Mouse (Mus musculus): ENCODE measurements around the gene Hnrnpul2. TPM values are rescaled to one million over a fixed set of nuclear protein-coding genes. Genes with fewer than 3 reads are reported as not detected.
"Not testable (repeated sequence)": the region's sequence is repeated elsewhere in the genome, so short reads cannot be mapped to it uniquely, and the experiment has no call there.

Hnrnpul2 gene
- total and polyA plus RNA-seq, 3 experiments = 39.4 to 174 (median 106) TPM

DNA sequence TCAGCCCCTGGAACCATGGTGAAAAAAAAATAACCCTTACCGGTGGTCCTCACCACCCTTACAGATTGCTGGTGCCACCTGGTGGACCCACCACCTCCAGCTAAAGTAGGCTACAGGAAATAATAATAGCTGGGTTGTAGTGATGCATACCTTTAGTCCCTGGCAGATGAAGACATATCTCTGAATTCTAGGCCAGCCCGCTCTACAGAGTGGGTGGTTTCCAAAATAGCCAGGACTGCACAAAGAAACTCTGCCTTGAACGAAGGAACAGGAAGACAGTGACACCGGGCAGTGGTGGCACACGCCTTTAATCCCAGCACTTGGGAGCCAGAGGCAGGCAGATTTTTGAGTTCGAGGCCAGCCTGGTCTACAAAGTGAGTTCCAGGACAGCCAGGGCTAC is 44.5 kb downstream of the Hnrnpul2 start:
- DNase-seq (ENCODE audit: low read depth, low spot score) = no peak

DNA sequence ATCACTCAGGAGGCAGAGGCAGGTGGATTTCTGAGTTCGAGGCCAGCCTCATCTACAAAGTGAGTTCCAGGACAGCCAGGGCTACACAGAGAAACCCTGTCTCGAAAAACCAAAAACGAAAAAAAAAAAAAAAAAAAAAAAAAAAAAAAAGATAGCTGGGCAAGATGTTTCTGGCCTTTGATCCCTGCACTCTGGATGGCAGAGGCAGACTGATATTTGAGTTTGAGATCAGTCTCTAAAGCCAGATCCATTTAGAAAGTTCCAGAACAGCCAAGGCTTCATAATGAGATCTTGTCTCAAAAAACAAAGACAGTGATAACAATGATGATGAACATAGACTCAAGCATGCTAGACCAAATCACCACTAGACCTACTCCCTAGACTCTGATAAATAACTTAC is 50.6 kb downstream of the Hnrnpul2 start:
- not testable (repeated sequence) for DNase-seq (ENCODE audit: low read depth, low spot score); H3K27me3 ChIP-seq (ENCODE audit: control insufficient read depth in 1 of 2, insufficient read depth in 2 of 2, low read length in 2 of 2); H3K9me3 ChIP-seq (replicated peaks; ENCODE audit: insufficient read depth, low read length)
- Histone ChIP-seq H3K4me3 (ENCODE audit: control insufficient read depth in 1 of 2, insufficient read depth in 1 of 2, low read depth in 2 of 2, low read length in 2 of 2) (peak overlapping the region; percentile 69 to 94), H3K4me1 (ENCODE audit: control insufficient read depth in 1 of 2, insufficient read depth in 2 of 2, low read length in 2 of 2) (peaks cover 10 to 21% of the 10 kb centered on the region in 2 experiments; a peak in 3 of 4 replicates), H3K27ac (ENCODE audit: control insufficient read depth, low read depth, low read length) (peak overlapping the region; percentile 74; the same call in 1 of the 2 replicates), H3K36me3 (ENCODE audit: control insufficient read depth in 1 of 2, insufficient read depth in 2 of 2, low read length in 2 of 2) (peaks cover 8 to 26% of the 10 kb centered on the region in 2 experiments), H3K9ac (ENCODE audit: control insufficient read depth, low read depth, low read length, poor library complexity, severe bottlenecking) (peak overlapping the region; percentile 82), H3K79me2 (ENCODE audit: control insufficient read depth, insufficient read depth, low read length, poor library complexity) (peaks cover 15% of the 10 kb centered on the region)
- peak; percentile 50 for TF ChIP-seq ZNF384 (IDR thresholded peaks at IDR 0.05; ENCODE audit: low read depth, low read length)

More for the DNA sequence above, 44.5 kb downstream of the Hnrnpul2 start:
- H3K9ac ChIP-seq (ENCODE audit: control insufficient read depth, low read depth, low read length, poor library complexity, severe bottlenecking) = no peak overlapping the region
- H3K4me3 ChIP-seq (ENCODE audit: control insufficient read depth in 1 of 2, insufficient read depth in 1 of 2, low read depth in 2 of 2, low read length in 2 of 2) = no peak overlapping the region
- TF ChIP-seq CTCF (IDR thresholded peaks at IDR 0.05 in 2 of 3, conservative IDR thresholded peaks at IDR 0.05 in 1 of 3; ENCODE audit: control insufficient read depth in 1 of 3, insufficient read depth in 1 of 3, low read depth in 2 of 3, low read length in 3 of 3, poor library complexity in 1 of 3, severe bottlenecking in 1 of 3) = 0 out of 6 replicates have a peak, but pooled peaks of 1 of the 3 experiments have one; percentile 4
- TF ChIP-seq ETS1 (IDR thresholded peaks at IDR 0.05; ENCODE audit: low read depth, low read length) = no peak
- no peaks in the 10 kb centered on the region for H3K79me2 ChIP-seq (ENCODE audit: control insufficient read depth, insufficient read depth, low read length, poor library complexity)
- H3K9me3 ChIP-seq (replicated peaks; ENCODE audit: insufficient read depth, low read length) = no peaks in the 10 kb centered on the region
- no peaks in the 10 kb centered on the region for H3K4me1 ChIP-seq (ENCODE audit: control insufficient read depth in 1 of 2, insufficient read depth in 2 of 2, low read length in 2 of 2)
- no peak overlapping the region for H3K27ac ChIP-seq (ENCODE audit: control insufficient read depth, low read depth, low read length)
- H3K36me3 ChIP-seq (ENCODE audit: control insufficient read depth in 1 of 2, insufficient read depth in 2 of 2, low read length in 2 of 2) = no peaks in the 10 kb centered on the region
- H3K27me3 ChIP-seq (ENCODE audit: control insufficient read depth in 1 of 2, insufficient read depth in 2 of 2, low read length in 2 of 2) = no peaks in the 10 kb centered on the region

GRCm38 (mm10) chr19:8870838-8871237 is 51.0 kb downstream of the Hnrnpul2 start:
- H3K27ac ChIP-seq (ENCODE audit: control insufficient read depth, low read depth, low read length) = peak overlapping the region; percentile 74
- H3K4me3 ChIP-seq (ENCODE audit: control insufficient read depth in 1 of 2, insufficient read depth in 1 of 2, low read depth in 2 of 2, low read length in 2 of 2) = peak overlapping the region; percentile 69 to 94
- TF ChIP-seq MYC (IDR thresholded peaks at IDR 0.05; ENCODE audit: low read depth, low read length) (no peak), RAD21 (IDR thresholded peaks at IDR 0.05; ENCODE audit: low read depth, low read length) (no peak), MAZ (IDR thresholded peaks at IDR 0.05; ENCODE audit: low read depth, low read length) (no peak), GATA1 (IDR thresholded peaks at IDR 0.05; ENCODE audit: low read depth, low read length) (no peak), HCFC1 (IDR thresholded peaks at IDR 0.05; ENCODE audit: low read depth, low read length) (no peak), TBP (IDR thresholded peaks at IDR 0.05; ENCODE audit: low read depth, low read length) (no peak), MXI1 (IDR thresholded peaks at IDR 0.05; ENCODE audit: low read depth, low read length) (no peak)
- no peak for DNase-seq (ENCODE audit: low read depth, low spot score)
- H3K79me2 ChIP-seq (ENCODE audit: control insufficient read depth, insufficient read depth, low read length, poor library complexity) = peaks cover 15% of the 10 kb centered on the region
- H3K9me3 ChIP-seq (replicated peaks; ENCODE audit: insufficient read depth, low read length) = no peaks in the 10 kb centered on the region
- H3K36me3 ChIP-seq (ENCODE audit: control insufficient read depth in 1 of 2, insufficient read depth in 2 of 2, low read length in 2 of 2) = peaks cover 8 to 26% of the 10 kb centered on the region in 2 experiments
- H3K4me1 ChIP-seq (ENCODE audit: control insufficient read depth in 1 of 2, insufficient read depth in 2 of 2, low read length in 2 of 2) = peaks cover 10 to 21% of the 10 kb centered on the region in 2 experiments; a peak in 3 of 4 replicates
- H3K27me3 ChIP-seq (ENCODE audit: control insufficient read depth in 1 of 2, insufficient read depth in 2 of 2, low read length in 2 of 2) = no peaks in the 10 kb centered on the region
- H3K9ac ChIP-seq (ENCODE audit: control insufficient read depth, low read depth, low read length, poor library complexity, severe bottlenecking) = peak overlapping the region; percentile 82
